Mouse (Mus musculus): Measurements from ENCODE around the gene Atm.

Gene Atm

DNA sequence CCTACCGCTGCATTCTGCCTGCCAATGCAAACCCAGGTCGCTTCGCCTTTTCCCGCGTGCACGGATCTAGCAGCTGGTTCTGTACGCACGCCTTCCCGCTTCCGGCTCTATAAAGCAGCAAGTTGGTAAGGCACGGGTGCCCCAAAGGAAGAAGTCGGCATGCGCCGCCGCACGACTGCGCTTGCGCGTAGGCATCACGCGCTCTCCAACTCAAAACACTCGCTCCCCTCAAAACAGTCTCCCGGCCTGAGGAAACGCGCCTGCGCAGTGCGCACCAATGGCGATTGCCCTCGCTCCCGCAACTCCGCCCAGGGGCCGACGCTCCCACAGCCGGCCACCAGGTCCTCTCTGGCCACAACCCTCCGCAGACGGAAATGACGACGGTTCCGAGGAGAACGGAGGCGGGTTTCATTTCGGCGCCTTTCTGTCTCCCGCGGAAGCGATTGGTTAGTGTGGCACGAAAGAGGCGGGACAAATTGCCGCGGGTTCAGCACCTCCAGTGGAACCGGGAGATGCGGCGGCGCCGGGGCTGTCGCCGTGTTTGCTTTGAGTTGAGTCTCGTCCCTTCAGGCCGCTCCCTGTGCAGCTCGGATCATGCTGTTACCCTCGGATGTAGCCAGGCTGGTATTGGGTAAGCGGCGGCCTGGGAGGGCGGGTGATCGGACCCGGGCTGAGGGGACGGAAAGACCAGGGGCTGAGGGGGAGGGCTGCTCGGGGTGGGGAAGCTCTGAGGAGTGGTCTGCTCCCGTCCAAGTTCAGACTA is at the start of gene Atm, which contains the start of gene Npat:
Atm (minus strand) TSS at position 183 of the 763 bp plus-strand sequence.
Npat (plus strand) TSS at position 490 of the 763 bp plus-strand sequence.
- DNase-seq (ENCODE audit: low spot score in 2 of 2) = peak; percentile 99

DNA sequence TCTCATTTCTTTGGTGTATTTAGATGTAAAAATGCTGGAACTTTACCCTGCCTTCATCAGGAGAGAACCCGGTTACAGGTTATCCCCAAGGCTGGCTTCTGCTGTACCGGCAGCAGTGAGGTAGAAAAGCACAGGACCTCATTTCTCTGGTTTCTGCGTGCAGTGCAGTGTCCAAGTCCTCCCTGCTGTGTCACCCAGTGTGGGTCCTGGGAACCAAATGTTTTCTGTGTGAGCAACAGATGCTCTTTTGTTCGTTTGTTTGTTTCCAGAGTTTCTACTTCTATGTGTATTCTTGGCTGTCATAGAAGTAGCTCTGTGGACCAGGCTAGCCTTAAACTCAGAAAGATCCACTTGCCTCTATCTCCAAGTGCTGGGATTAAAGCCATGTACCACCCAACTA is 45.3 kb upstream of the Atm start:
- DNase-seq (ENCODE audit: low spot score in 2 of 2) = no peak

DNA sequence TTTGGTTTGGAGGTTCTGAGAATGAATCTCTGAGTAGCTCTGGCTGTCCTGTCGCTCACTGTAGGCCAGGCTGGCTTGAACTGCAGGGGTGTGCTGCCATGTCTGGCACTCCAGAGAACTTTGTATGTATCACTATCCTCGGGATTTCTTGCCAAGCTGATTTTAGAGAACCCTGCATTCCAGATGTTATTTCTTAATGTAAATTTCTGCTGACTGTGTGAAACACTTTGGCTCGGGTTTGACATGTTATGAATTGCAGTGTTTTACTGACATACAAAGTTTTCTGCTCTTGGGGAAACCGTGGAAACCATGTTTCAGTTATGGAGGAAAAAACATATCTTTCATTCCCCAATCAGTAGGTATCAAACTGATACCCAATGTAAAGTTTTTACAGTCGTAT is 39.2 kb upstream of the Atm start:
- DNase-seq (ENCODE audit: low spot score in 2 of 2) = no peak

DNA sequence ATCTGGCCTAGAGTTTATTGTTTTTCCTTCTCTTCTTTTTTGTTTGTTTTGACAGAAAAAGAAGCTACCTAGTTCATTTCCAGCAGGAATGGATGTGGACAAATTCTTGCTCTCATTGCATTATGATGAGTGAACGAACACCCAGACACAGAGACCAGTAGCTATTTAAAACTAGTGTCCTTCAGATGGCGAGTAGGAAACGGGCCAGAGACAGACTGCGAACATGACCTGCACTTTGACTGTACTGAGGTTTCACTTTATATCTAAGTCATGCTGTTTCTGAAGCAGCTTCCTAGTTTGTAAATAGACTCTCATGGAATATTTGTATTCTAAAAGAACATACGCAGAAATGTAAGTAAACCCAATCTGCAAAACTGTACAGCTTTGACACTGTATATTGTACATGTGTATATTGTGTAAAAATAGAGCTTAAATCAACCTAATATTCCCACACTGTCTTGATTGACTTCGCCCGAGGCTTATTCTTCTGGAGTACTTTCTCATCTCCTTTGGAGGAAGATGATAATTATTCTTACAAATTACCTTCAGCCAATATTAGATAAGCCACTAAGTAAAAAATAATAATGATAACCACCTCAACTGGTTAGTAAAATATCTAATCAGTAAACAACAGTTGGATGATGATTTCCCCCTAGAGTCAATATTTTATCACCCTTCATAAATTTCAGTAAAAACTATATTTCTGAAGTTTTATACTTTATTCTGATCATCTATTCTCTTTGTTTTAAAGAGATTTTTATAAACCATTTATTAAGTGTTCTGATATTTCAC is 36.2 kb upstream of the Atm start:
- no peak for DNase-seq (ENCODE audit: low spot score in 2 of 2)

DNA sequence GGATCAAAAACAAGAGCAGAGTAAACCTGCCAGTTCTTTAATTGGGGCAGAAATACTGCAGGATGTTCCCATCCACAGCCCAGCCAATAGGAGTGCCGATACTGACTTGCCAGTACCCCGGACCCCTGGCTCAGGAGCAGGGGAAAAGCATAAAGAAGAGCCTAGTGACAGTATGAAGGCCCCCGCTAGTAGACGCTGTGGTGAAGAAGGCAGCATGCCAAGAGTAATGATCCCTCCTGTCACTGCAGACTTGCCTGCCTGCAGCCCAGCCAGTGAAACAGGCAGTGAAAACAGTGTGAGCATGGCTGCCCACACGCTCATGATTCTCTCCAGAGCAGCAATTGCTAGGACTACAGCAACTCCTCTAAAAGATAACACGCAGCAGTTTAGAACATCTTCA is 34.1 kb upstream of the Atm start:
- DNase-seq (ENCODE audit: low spot score in 2 of 2) = no peak

DNA sequence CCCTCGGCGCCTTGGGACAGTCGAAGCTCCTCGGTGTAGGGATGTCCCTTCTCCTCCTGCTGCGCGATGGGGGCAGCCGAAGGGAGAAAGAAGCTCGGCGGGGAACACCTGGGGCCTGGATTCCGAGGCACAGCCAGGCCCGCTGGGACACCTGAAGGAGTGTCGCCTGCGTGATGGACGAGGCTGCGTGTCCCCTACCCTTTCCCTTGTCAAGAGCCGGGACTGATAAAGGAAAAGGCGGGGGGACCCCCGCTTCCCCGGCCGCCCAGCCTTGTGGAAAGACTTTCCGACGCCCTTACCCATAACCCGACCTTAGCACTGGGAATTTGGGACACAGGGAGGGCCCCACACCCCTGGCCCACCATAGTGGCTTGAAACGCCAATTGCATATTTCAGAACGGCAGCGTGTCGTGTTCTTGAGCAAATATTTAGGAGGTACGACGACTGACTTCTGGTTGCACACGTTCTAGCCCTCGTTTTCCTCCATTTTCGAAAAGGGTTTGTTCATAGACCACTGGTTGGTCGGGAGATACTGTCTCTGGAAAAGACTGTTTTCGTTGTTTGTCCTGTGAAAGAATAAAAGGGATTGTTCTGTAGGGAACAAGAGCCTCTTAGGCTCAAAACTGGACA is 911 bp upstream of the Atm start:
- DNase-seq (ENCODE audit: low spot score in 2 of 2) = no peak

DNA sequence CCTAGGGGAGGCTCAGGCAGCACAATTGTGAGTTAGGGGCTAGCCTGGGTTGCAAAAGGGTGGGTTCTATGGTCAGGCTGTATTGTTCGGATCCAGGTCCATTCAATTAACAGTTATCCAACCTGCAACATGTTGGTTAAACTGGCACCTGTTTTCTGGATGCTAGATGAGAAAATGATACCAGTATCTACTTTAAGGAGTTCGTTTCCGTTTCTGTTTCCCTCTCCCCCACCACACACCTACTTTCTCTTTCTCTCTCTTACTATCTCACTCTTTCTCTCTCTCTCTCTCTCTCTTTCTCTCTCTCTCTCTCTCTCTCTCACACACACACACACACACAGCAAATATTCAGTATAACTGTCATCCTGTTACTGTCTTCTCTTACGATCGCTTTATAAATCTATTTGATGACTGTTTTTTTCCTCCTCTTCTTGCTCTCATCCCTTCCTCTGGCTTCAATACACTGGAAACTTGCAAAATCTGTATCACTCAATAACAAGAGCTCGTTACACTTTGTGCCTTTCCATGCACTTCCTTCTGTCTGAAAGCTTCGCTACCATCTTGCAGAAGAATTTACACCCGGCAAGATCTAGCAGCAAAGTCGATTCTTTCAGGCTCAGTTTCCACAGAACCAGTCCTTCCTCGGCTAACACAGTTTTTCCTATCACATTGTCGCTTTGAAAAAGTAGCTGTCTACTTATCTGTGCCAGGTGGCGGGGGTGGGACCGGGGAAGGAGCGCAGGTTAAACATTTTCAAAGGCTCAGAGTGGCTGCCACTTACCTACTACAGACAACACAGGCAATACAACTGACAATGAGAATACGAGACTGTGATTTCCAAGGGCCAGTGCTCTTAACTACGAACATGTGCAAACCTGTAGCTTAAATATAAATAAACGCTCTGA is 872 bp downstream of the Atm start:
- DNase-seq (ENCODE audit: low spot score in 2 of 2) = no peak

DNA sequence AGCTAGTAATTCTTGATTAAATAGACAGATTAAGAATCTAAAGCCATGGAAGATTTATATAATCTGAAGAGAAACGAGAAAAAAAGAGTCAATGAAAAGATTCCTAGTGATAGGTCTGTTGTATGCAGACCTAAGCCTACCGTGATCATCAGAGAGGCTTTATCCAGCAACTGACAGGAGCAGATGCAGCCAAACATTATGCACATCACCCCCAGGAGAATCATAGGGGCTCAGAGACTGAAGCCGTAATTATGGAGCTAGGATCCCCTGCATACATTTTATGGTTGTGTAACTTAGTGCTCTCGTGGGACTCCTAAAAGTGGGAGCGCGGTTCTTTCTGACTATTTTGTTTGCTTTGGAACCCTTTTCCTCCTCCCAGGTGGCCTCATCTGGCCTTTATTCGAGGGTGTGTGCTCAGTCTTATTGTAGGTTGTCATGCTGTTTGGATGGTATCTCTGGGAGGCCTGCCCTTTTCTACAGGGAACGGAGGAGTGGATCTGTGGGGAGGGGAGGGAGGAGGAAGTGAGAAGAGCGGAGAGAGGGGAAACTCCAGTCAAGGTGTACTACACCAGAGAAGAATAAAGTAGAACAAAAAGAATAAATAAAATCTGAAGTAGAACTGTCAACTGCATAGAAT is 19.0 kb downstream of the Atm start:
- no peak for DNase-seq (ENCODE audit: low spot score in 2 of 2)

DNA sequence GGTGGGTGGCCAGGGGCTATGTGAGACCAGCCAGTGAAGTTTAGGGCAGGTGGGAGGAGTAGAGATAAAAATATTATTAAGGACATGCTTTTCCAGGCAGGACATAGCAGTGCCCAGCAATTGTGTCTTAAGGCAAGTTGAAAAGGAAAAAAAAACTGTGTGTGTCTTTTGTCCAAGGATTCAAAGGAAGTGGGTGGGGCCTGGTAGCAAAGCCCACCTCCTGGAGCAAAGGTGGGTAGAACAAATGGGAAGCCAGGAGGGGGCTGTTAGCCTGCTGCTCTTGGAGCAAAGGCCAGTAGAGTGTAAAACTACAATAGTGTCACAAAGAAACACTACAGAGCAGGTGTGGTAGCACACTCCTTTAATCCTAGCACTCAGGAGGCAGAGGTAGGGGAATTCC is 22.4 kb downstream of the Atm start:
- no peak for DNase-seq (ENCODE audit: low spot score in 2 of 2)

DNA sequence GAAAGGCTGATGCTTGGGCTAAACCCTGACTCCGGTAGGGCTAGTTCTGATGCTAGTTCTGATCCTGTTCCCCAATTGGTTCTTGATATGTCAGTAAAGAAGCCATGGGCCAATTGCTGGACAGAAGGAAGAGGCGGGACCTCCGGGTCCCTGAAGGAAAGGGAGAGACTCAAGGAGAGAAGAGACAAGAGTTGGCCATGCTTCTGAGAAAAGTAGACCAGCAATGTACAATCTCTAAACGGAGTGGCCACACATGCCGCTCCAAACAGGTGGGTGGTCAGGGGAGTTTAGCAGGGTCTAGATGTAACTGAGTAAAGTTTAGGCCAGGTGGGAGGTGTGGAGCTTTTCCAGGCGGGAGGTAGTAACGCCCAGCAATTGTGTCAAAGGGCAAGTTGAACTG is 28.5 kb downstream of the Atm start:
- no peak for DNase-seq (ENCODE audit: low spot score in 2 of 2)

DNA sequence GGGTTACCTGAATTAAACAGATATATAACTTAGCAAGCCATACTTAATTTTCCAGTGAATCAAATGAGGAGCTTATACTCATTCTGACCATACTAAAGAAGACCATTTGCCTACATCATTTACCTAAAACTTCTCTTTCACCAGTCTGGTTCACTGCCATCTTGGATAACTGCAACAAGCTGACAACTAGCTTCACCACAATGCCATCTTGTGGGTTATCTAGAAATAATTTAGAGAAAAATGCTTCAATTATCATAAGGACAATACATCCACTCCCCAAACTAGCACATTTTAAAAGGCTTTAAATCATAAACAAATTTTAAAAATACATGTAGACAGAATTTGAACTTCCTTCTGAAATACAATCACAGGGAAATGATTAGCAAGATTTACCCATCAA is 50.7 kb downstream of the Atm start:
- DNase-seq (ENCODE audit: low spot score in 2 of 2) = no peak

DNA sequence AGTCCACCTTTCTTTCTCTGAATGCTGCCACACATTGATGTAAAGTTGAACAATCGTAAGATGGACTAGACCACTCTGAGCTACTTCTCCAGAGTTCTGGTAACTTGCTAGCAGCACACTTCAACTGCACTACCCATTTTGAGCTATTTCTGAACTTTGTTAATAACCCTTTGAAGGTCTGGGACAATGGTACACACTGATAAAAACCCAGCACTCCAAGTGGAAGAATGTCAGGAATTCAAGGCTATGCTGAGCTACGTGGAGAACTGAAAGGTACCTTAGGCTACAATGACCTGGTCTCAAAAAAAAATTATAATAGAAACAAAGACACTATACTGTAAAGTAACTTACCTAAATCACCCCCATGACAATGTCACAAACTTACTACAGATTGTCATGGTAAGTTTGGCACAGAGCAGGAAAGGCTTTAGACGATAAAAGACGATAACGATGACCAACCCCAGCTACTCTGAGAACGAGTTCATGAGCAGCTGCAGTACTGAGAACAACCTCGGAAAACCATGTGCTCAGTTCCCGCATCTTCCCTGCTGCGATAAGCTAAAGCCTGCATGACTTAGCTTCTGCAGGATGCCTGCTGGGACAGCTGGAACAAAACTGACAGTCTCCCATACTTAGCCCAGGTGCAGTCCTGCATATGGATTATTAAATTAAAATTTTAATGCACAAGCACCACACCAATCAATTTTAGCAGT is 63.6 kb downstream of the Atm start:
- no peak for DNase-seq (ENCODE audit: low spot score in 2 of 2)

DNA sequence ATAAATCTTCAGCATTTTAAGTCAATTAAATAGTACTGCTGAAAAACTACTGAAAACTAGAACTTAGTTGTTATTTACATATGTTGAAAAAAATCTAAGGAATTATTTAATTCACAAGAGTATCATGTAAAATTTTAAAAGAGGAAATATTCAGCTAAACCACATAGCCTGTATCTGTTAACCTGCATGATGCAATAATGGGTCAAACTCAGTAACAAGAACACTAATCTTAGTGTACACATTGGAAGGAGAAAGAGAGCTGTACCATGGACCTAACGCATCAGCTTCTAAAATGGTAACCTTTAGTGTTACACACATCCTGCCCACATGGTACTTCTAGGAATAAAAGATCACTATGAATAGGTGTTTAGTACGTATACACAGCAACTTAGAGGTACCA is 84.5 kb downstream of the Atm start:
- no peak for DNase-seq (ENCODE audit: low spot score in 2 of 2)

DNA sequence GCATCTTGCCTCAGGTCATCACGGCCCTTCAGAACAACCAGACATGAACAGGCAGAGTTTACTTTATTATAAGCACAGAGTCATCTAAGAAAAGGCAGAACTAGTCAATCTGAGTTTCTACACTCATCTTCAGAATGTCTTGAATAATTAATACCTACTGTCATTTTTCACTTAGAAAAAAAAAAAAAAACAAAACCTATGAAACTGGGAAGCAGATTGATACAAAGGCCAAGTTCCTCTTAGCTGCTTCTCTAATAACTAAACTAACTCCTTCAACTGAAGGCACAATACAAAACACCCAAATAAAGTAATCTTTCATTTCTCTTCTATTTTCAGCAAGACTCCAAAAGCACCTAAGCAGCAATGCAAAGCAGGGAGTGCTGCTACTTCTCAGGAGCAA is 85.9 kb downstream of the Atm start:
- DNase-seq (ENCODE audit: low spot score in 2 of 2) = no peak

DNA sequence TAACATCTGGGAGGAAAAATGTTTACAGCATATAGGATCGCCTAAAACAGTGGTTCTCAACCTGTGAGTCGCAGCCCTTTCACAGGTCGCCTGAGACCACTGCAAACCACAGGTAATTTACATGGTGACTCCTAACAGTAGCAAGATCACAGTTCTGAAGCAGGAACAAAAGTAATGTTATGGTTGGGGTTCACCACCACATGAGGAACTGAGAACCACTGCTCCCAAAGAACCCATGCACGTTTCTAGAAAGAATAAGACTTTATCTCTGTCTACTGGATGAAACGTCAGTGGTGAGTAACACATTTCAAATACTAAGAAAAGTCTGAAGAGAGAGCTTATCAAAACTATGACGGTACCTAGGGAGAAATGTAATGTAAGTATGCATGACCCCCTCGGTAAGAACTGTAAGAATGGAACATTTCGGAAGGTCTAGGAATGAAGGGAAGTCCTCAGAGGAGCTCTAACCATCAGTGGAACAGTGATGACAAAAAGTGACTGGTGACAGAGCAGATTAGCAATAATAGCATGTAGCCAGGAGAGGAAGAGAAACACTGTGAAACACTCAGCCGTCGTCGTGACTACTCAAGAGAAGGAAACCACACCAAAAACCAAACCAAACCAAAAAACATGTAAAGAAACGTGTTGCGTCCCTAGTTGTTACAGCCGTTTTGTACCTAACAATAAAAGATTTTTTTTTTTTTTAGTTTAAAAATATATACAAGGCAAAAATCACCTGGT is 100.5 kb downstream of the Atm start:
- no peak for DNase-seq (ENCODE audit: low spot score in 2 of 2)

DNA sequence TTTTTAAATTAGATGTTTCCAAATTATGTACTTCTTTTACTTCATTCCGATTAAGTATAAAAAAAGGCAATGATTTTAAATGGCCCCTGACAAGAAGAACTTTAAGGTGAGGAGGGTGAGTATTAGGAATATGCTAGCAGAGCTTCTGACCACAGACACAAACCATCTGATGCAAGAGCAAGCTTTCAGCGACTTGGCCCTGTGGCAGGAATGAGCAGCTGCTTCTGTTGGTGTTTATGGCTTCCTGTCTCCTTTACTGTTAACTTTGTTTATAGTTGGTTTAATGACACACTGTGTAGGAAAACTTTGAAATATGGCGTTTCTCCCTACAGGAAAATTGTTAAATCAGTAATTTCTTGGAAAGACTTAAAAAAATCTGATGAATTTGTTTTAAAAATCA is 108.9 kb downstream of the Atm start:
- DNase-seq (ENCODE audit: low spot score in 2 of 2) = no peak

DNA sequence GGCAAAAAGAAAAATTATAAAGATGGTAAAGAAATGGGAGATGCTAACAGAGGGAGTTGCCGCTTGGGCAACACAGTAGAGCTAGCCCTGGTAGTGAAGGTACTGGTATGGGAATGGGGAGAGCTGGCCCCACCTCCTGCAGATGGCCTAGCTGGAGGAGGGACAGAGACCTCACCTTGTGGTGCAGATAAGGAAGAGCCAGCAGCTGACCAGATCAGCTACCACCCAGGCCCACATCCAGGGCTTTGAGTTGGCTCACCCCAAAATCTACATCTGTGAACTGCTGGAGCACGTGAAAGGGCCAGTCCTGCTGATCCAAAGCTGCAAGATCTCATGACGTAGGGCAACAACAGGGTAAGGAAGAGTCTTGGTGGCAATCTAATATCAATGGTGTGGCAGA is 109.8 kb downstream of the Atm start:
- DNase-seq (ENCODE audit: low spot score in 2 of 2) = no peak

DNA sequence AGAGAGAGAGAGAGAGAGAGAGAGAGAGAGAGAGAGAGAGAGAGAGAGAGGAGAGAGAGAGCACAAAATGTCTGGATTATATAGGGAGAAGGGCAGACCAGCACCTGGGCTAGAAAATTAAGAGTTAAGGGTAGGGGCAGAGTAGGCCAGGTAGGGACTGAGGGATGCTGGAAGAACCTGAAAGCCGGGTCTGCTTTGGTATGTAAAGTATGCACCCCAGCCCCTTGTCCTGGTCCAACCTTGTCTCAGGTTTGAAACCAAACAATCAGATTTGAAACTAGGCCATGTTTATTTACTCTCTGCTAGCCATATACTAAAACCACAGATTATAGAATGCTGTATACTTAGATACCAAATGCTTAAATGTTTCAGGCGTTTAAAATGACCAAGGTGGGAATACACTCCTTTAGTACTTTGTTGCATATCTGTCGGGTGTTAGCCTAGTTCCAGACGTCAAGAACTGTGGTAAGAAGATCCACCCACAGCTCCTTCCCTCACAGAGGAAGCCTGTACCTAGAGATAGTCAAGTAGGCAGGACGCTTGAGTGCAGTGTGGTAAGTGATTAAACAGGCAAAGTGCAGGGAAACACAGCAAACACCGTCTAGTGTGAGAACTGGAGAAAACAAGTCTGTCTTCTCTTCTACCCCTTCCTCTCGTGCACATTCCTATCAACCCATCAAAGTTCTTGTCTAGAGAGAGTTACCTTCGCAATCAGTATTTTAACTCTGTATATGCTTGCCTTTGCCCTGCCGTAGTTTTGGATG is 114.2 kb downstream of the Atm start:
- DNase-seq (ENCODE audit: low spot score in 2 of 2) = no peak

DNA sequence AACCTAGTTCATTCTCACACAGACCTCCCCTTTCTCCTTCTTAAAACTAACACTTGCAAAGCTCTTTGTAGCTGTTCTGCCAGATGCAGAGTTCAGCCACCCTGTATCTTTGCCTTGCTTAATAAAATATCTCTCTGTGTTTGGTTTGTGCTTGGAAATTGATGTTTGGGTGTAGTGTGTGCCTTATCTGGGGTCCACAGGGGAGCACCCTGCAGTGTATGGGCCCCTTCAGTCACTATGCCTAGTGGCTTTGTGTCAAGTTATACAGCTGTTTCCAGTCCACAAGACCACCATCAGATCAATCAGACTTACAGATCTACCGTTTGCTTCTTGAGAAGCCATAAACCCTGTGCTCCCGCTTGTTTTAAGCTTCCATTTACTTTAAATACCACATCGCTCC is 127.1 kb downstream of the Atm start:
- DNase-seq (ENCODE audit: low spot score in 2 of 2) = no peak
